Mouse (Mus musculus) intestine, embryonic 16.5 days (tissue): ENCODE measurements around the gene Fgr. TPM values are rescaled to one million over a fixed set of nuclear protein-coding genes. Genes with fewer than 3 reads are reported as not detected.

ENCODE experiments used
- ATAC-seq: fragments of 200-750 bp; cut with Nextera tagmentation; 2 replicates; pipeline ENCODE4 v1.8.0; 2017; ENCODE audit warnings: moderate TSS enrichment, moderate library complexity
- H3K27ac ChIP-seq: fragments of 300-500 bp; sonication (generic); 2 replicates; pipeline ENCODE4 v1.5.1; 2014; ENCODE audit warnings: mild to moderate bottlenecking, low read length
- H3K27me3 ChIP-seq: fragments of 300-500 bp; sonication (generic); replicated peaks from 2 replicates; pipeline ENCODE4 v1.6.1; 2014; ENCODE audit warnings: low read length, control low read depth, mixed read lengths; ENCODE audit not compliant: control insufficient read depth, insufficient read depth
- H3K36me3 ChIP-seq: fragments of 300-500 bp; sonication (generic); 2 replicates; pipeline ENCODE4 v1.6.1; 2014; ENCODE audit warnings: low read length, control low read depth; ENCODE audit not compliant: control insufficient read depth, insufficient read depth
- H3K4me1 ChIP-seq: fragments of 300-500 bp; sonication (generic); 2 replicates; pipeline ENCODE4 v1.6.1; 2014; ENCODE audit warnings: low read length, control low read depth, mixed read lengths; ENCODE audit not compliant: control insufficient read depth, insufficient read depth
- H3K4me2 ChIP-seq: fragments of 300-500 bp; sonication (generic); 2 replicates; pipeline ENCODE4 v1.6.1; 2014; ENCODE audit warnings: low read depth, low read length, control low read depth
- H3K4me3 ChIP-seq: fragments of 300-500 bp; sonication (generic); 2 replicates; pipeline ENCODE4 v1.5.1; 2014; ENCODE audit warnings: mild to moderate bottlenecking, low read length
- H3K9ac ChIP-seq: fragments of 300-500 bp; sonication (generic); 2 replicates; pipeline ENCODE4 v1.6.1; 2014; ENCODE audit warnings: low read depth, low read length
- H3K9me3 ChIP-seq: fragments of 300-500 bp; sonication (generic); 2 replicates; pipeline ENCODE4 v1.6.1; 2016; ENCODE audit warnings: low read length, control low read depth; ENCODE audit not compliant: control insufficient read depth
- WGBS: fragments of 180-500 bp; shearing (Covaris S2); extraction: QIAGEN DNeasy Blood & Tissue Kit; methylation state at CpG from one replicate; pipeline ENCODE4 v1.1.7; 2014; 5-methylcytosine and 5-hydroxymethylcytosine counted together
- polyA plus RNA-seq: library from polyadenylated mRNA; unstranded; fragments of >200 nt; fragmentation: Nextera tagmentation; extraction: Ambion mirVana; gene quantifications from 2 replicates; pipeline ENCODE4 v1.2.1, GENCODE M21; 2015

Fgr gene
- polyA plus RNA-seq, 1 experiment from 2014 or later: 3.5 TPM

- Histone ChIP-seq H3K9me3 (no peaks in the 10 kb centered on the region), H3K36me3 (no peaks in the 10 kb centered on the region), H3K9ac (no peak overlapping the region), H3K4me3 (no peak overlapping the region), H3K4me2 (no peak overlapping the region), H3K27me3 (no peaks in the 10 kb centered on the region), H3K4me1 (peaks cover 21% of the 10 kb centered on the region), H3K27ac (no peak overlapping the region)
- whole genome bisulfite sequencing: 68% methylated on average over 5 of the region's 5 CpGs
- no peak for ATAC-seq
Observed at GRCm38 (mm10) chr4:132964473-132964872, 9.4 kb upstream of the Fgr start.

- no peaks in the 10 kb centered on the region for H3K36me3 ChIP-seq
- H3K4me1 ChIP-seq: peaks cover 6% of the 10 kb centered on the region; the same call in 1 of the 2 replicates
- H3K27ac ChIP-seq: no peak overlapping the region
- H3K9ac ChIP-seq: no peak overlapping the region
- H3K4me3 ChIP-seq: no peak overlapping the region
- no peaks in the 10 kb centered on the region for H3K27me3 ChIP-seq
- H3K9me3 ChIP-seq: no peaks in the 10 kb centered on the region
- no peak for ATAC-seq
- 48% methylated on average over 6 of the region's 6 CpGs for WGBS
- H3K4me2 ChIP-seq: no peak overlapping the region
Observed at GRCm38 (mm10) chr4:132968105-132968938, 5.6 kb upstream of the Fgr start.

- Histone ChIP-seq H3K4me2 (no peak overlapping the region), H3K27ac (no peak overlapping the region), H3K36me3 (no peaks in the 10 kb centered on the region), H3K4me1 (peaks cover 21% of the 10 kb centered on the region), H3K9ac (no peak overlapping the region), H3K9me3 (no peaks in the 10 kb centered on the region), H3K4me3 (no peak overlapping the region), H3K27me3 (peaks cover 5% of the 10 kb centered on the region; the same call in 1 of the 2 replicates)
- no peak for ATAC-seq
- 74% methylated on average over 6 of the region's 6 CpGs for WGBS
Observed at GRCm38 (mm10) chr4:132971601-132972000, 2.3 kb upstream of the Fgr start.

GRCm38 (mm10) chr4:132972101-132972500, 1.8 kb upstream of the Fgr start:
- Histone ChIP-seq H3K36me3 (no peaks in the 10 kb centered on the region), H3K9me3 (no peaks in the 10 kb centered on the region), H3K27me3 (peaks cover 5% of the 10 kb centered on the region; the same call in 1 of the 2 replicates), H3K4me1 (peaks cover 26% of the 10 kb centered on the region), H3K27ac (no peak overlapping the region), H3K9ac (no peak overlapping the region), H3K4me3 (no peak overlapping the region), H3K4me2 (no peak overlapping the region)
- 65% methylated on average over 3 of the region's 3 CpGs for WGBS
- no peak for ATAC-seq

- Histone ChIP-seq H3K27ac (no peak overlapping the region), H3K4me2 (no peak overlapping the region), H3K27me3 (peaks cover 5% of the 10 kb centered on the region; the same call in 1 of the 2 replicates), H3K4me1 (peaks cover 26% of the 10 kb centered on the region), H3K4me3 (no peak overlapping the region), H3K9ac (no peak overlapping the region), H3K9me3 (no peaks in the 10 kb centered on the region), H3K36me3 (no peaks in the 10 kb centered on the region)
- WGBS: 36% methylated on average over 2 of the region's 2 CpGs
- no peak for ATAC-seq
Observed at GRCm38 (mm10) chr4:132972556-132972955, 1.3 kb upstream of the Fgr start.

- Histone ChIP-seq H3K9ac (peak overlapping the region; percentile 63; the same call in 1 of the 2 replicates), H3K4me2 (no peak overlapping the region), H3K4me1 (peaks cover 26% of the 10 kb centered on the region), H3K27ac (no peak overlapping the region), H3K36me3 (no peaks in the 10 kb centered on the region), H3K9me3 (no peaks in the 10 kb centered on the region), H3K4me3 (no peak overlapping the region), H3K27me3 (peaks cover 5% of the 10 kb centered on the region; the same call in 1 of the 2 replicates)
- no peak for ATAC-seq
- 62% methylated on average over 8 of the region's 8 CpGs for WGBS
Observed at GRCm38 (mm10) chr4:132973186-132973585, 709 bp upstream of the Fgr start.

- ATAC-seq: no peak
- H3K27ac ChIP-seq: peak overlapping the region; percentile 51; the same call in 1 of the 2 replicates
- H3K4me2 ChIP-seq: peak overlapping the region; percentile 64
- no peaks in the 10 kb centered on the region for H3K36me3 ChIP-seq
- H3K4me1 ChIP-seq: peaks cover 29% of the 10 kb centered on the region
- H3K4me3 ChIP-seq: peak overlapping the region; percentile 43
- peak overlapping the region; percentile 63 for H3K9ac ChIP-seq
- H3K27me3 ChIP-seq: peaks cover 5% of the 10 kb centered on the region; the same call in 1 of the 2 replicates
- WGBS: 7% methylated on average over 15 of the region's 15 CpGs
- H3K9me3 ChIP-seq: no peaks in the 10 kb centered on the region
Observed at GRCm38 (mm10) chr4:132974904-132975303, 1.0 kb downstream of the Fgr start.

- 75% methylated on average over 3 of the region's 3 CpGs for WGBS
- no peak overlapping the region for H3K4me3 ChIP-seq
- H3K4me2 ChIP-seq: no peak overlapping the region
- H3K36me3 ChIP-seq: no peaks in the 10 kb centered on the region
- peaks cover 5% of the 10 kb centered on the region; the same call in 1 of the 2 replicates for H3K27me3 ChIP-seq
- no peak for ATAC-seq
- H3K9ac ChIP-seq: no peak overlapping the region
- H3K27ac ChIP-seq: no peak overlapping the region
- H3K4me1 ChIP-seq: peaks cover 29% of the 10 kb centered on the region
- no peaks in the 10 kb centered on the region for H3K9me3 ChIP-seq
Observed at GRCm38 (mm10) chr4:132975791-132976190, 1.9 kb downstream of the Fgr start.

GRCm38 (mm10) chr4:132976729-132977128, 2.8 kb downstream of the Fgr start:
- ATAC-seq: no peak
- 72% methylated on average over 6 of the region's 6 CpGs for WGBS

More at GRCm38 (mm10) chr4:132976729-132977128, 2.8 kb downstream of the Fgr start:
- no peak overlapping the region for H3K9ac ChIP-seq
- peaks cover 29% of the 10 kb centered on the region for H3K4me1 ChIP-seq
- H3K4me3 ChIP-seq: no peak overlapping the region
- H3K36me3 ChIP-seq: no peaks in the 10 kb centered on the region
- no peaks in the 10 kb centered on the region for H3K9me3 ChIP-seq
- no peak overlapping the region for H3K4me2 ChIP-seq
- H3K27ac ChIP-seq: no peak overlapping the region
- H3K27me3 ChIP-seq: peaks cover 5% of the 10 kb centered on the region; the same call in 1 of the 2 replicates
